Mouse (Mus musculus): ENCODE data around the gene Exog. TPM values are rescaled to one million over a fixed set of nuclear protein-coding genes. Genes with fewer than 3 reads are reported as not detected.

Gene Exog
- polyA plus RNA-seq, 1 experiment: not detected

DNA sequence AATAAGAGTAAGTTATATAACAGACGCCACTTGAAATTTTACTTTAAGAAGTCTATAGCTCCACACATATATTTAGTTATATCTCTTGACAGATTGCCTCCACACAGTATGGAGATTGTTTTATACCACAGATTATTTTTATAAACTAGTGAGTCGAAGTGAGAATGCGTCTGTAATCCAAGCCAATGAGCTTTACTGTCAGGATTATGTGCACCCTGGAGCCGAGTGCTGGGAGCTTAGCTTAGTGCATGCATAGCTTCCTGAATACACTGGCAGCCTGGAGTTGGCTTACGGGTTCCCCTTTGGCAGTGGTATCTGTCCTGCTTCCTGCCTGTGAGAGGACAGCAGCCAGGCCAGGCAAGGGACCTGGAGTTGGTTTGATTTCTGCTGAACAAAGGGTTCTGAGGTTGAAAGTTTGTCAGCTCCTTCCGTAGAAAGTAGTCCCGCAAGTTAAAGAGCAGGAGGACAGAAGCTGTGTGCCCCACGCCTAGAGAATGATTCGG, 6.2 kb upstream of the Exog start:
- WGBS: 87% methylated on average over 9 of the region's 9 CpGs
- no peak overlapping the region for H3K27ac ChIP-seq (ENCODE audit: insufficient read depth, low read depth, low read length)
- no peak overlapping the region for H3K4me3 ChIP-seq (ENCODE audit: insufficient read depth, low read depth, low read length)
- no peaks in the 10 kb centered on the region for H3K4me1 ChIP-seq (ENCODE audit: control insufficient read depth, insufficient read depth, low read length)
- TF ChIP-seq CTCF (IDR thresholded peaks at IDR 0.05; ENCODE audit: insufficient read depth, low read depth, low read length) (no peak), POLR2A (IDR thresholded peaks at IDR 0.05; ENCODE audit: insufficient read depth, low read depth, low read length) (no peak)

DNA sequence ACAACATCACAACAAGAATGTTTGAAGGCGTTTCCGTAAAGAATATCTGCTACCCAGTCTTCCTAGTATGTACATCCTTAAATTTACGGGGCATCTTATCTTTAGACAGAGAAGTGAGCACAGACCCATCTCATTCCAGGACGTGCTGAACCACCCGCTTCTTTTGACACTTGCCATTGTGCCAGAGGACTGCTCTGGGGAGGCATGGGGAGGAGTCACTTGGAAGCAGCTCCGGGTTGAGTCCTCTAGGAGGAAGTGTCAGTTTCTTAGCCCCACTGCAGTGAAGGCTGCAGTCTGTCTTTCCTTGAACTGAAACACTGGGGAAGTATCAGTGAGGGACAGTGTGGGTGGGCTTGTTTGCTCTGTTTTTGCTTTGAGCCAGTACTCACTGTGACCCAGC, 994 bp downstream of the Exog start:
- H3K4me3 ChIP-seq (ENCODE audit: insufficient read depth, low read depth, low read length): no peak overlapping the region; the same call in 1 of the 2 replicates
- H3K4me1 ChIP-seq (ENCODE audit: control insufficient read depth, insufficient read depth, low read length): peaks cover 4% of the 10 kb centered on the region
- 32% methylated on average over 6 of the region's 6 CpGs for WGBS
- no peak for TF ChIP-seq POLR2A (IDR thresholded peaks at IDR 0.05; ENCODE audit: insufficient read depth, low read depth, low read length)
- no peak for TF ChIP-seq CTCF (IDR thresholded peaks at IDR 0.05; ENCODE audit: insufficient read depth, low read depth, low read length)
- H3K27ac ChIP-seq (ENCODE audit: insufficient read depth, low read depth, low read length): no peak overlapping the region

DNA sequence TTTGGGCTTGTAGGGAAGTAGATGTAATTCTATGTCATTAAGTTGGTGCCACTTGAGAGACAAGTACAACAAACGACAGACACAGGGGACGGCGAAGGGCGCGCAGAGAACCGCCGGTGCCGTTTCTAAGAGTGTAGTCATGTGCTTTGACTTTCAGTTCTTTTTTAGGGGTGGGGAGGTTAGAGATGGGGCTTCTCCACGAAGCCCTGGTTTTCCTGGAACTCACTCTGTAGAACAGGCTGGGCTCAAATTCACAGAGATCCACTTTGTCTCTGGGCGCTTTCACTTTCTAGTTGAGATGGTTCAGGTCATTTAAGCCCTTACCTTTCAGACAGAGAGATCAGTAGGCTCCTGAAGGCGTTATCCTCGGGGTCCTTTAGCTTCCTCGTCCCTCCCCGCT, 11.2 kb downstream of the Exog start:
- TF ChIP-seq POLR2A (IDR thresholded peaks at IDR 0.05; ENCODE audit: insufficient read depth, low read depth, low read length) (no peak), CTCF (IDR thresholded peaks at IDR 0.05; ENCODE audit: insufficient read depth, low read depth, low read length) (no peak)
- Histone ChIP-seq H3K4me3 (ENCODE audit: insufficient read depth, low read depth, low read length) (no peak overlapping the region), H3K27ac (ENCODE audit: insufficient read depth, low read depth, low read length) (no peak overlapping the region), H3K4me1 (ENCODE audit: control insufficient read depth, insufficient read depth, low read length) (no peaks in the 10 kb centered on the region)
- 79% methylated on average over 14 of the region's 14 CpGs for WGBS

DNA sequence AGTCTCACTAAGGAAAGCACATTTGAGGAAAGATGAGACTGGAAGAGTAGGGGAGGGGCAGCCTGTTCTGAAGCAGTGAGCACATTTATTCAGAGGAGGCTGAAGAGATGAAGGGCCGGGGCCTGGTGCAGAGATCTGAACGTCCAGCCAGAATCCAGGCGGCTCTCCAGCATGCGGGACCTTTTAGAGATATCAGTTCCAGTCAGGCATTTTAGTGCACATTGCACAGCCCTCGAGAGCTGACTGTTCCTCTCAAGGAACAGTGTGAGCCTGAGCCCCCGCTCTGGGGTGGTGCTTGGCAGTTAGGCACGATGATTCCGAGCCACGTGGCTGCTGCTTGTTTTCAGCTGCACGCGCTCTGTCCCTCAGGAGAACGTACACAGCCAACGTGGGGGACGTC, 12.4 kb downstream of the Exog start:
- H3K27ac ChIP-seq (ENCODE audit: insufficient read depth, low read depth, low read length): no peak overlapping the region
- WGBS: 85% methylated on average over 14 of the region's 14 CpGs
- no peak for TF ChIP-seq CTCF (IDR thresholded peaks at IDR 0.05; ENCODE audit: insufficient read depth, low read depth, low read length)
- no peak for TF ChIP-seq POLR2A (IDR thresholded peaks at IDR 0.05; ENCODE audit: insufficient read depth, low read depth, low read length)
- no peaks in the 10 kb centered on the region for H3K4me1 ChIP-seq (ENCODE audit: control insufficient read depth, insufficient read depth, low read length)
- H3K4me3 ChIP-seq (ENCODE audit: insufficient read depth, low read depth, low read length): no peak overlapping the region

DNA sequence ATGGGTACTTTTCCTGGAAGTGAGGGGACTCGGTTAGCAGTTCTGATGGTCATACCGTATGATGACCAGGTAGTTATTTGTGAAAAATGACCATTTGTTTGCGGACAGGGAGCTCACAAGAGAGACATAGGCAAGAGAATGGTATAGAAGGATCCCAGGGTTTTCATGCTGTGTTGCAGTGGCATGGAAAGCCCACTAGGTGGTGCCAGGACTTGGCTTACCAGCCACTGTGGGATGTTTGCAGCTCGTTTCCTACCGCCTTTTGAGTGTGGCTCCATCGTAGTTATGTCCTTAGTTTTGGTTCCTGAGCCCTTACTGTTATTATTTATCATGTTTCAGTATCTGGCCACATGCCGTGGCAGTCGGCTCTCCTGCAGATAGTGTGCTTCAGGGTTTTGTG, 15.7 kb downstream of the Exog start:
- Histone ChIP-seq H3K4me3 (ENCODE audit: insufficient read depth, low read depth, low read length) (no peak overlapping the region), H3K27ac (ENCODE audit: insufficient read depth, low read depth, low read length) (no peak overlapping the region), H3K4me1 (ENCODE audit: control insufficient read depth, insufficient read depth, low read length) (no peaks in the 10 kb centered on the region)
- TF ChIP-seq POLR2A (IDR thresholded peaks at IDR 0.05; ENCODE audit: insufficient read depth, low read depth, low read length) (no peak), CTCF (IDR thresholded peaks at IDR 0.05; ENCODE audit: insufficient read depth, low read depth, low read length) (peak; percentile 61)
- 40% methylated on average over 8 of the region's 8 CpGs for WGBS

DNA sequence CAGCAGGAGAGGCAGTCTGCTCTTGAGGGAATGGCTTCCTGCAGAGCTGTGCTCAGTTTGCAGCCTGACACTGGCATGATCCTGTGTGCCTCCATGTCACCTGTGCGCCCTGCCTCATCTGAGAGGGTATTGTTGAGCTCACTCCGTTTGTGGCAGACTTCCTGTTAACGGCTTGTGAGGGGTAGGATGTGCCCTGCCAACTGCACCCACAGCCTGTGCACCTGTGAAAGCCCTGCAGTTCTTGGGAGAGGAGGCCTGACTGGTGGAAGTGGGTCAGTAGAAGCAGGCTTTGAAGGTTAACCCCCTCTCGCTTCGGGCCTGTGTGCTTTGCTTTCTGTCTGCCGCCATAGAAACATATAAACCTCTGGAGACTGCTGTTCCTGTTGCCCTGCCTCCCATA, 20.3 kb downstream of the Exog start:
- WGBS: 88% methylated on average over 6 of the region's 6 CpGs
- no peak overlapping the region for H3K27ac ChIP-seq (ENCODE audit: insufficient read depth, low read depth, low read length)
- no peaks in the 10 kb centered on the region for H3K4me1 ChIP-seq (ENCODE audit: control insufficient read depth, insufficient read depth, low read length)
- no peak overlapping the region for H3K4me3 ChIP-seq (ENCODE audit: insufficient read depth, low read depth, low read length)
- TF ChIP-seq POLR2A (IDR thresholded peaks at IDR 0.05; ENCODE audit: insufficient read depth, low read depth, low read length) (no peak), CTCF (IDR thresholded peaks at IDR 0.05; ENCODE audit: insufficient read depth, low read depth, low read length) (no peak)

DNA sequence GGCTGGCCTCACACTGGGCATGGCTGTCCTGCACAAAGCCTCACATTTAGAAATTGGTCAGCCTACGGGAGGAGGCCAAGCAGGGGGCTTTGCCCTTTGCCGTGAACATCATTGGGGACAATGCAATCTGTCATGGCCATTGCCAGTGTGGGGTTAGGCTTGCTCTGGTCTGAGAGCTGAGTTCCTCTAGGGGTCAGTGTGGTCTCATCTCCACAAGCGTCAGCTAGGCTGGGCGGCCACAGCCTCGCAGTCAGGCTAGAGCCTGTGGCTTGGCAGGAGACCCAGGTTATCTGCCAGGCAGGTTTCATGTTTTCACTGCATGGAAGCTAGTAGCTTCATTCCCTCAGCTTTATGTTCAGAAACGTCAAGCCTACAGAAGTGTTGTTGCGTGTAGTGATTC, 20.9 kb downstream of the Exog start:
- H3K27ac ChIP-seq (ENCODE audit: insufficient read depth, low read depth, low read length): no peak overlapping the region
- TF ChIP-seq POLR2A (IDR thresholded peaks at IDR 0.05; ENCODE audit: insufficient read depth, low read depth, low read length) (no peak), CTCF (IDR thresholded peaks at IDR 0.05; ENCODE audit: insufficient read depth, low read depth, low read length) (0 out of 2 replicates have a peak, but pooled peaks have one; percentile 17)
- WGBS: 64% methylated on average over 7 of the region's 7 CpGs

DNA sequence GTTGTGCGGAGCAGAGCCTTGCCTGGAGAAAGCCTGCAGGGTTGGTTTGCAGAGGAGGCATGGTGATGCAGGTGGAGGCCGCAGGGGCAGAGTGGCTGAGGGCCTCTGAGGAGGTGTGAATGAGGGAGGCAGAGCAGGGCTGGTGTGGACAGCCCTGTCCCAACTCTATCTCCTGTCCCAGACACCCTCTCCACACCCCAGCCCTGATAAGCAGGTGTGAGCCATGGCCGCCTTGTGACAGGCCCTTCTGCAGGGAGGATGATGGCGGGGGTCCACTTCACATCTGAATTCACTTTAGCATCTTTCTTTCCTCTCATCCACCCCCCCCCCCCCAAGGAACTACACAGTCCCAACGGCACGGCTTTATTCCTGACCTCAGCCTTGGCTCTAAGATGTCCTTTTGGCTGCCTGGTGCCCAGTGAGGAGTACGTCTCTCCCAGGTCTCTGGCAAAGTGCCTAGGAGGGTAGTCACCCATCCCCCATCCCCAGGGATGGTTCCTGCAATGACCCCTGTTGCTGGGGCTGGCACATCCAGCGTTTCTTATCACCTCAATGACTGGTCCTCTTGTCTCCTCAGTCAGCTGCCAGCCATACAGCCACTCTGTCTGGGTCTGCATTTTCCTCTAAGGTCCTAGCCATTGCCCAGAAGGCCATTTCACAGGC, 25.1 kb downstream of the Exog start:
- H3K4me1 ChIP-seq (ENCODE audit: control insufficient read depth, insufficient read depth, low read length): peaks cover 3% of the 10 kb centered on the region; the same call in 1 of the 2 replicates
- H3K27ac ChIP-seq (ENCODE audit: insufficient read depth, low read depth, low read length): no peak overlapping the region
- TF ChIP-seq POLR2A (IDR thresholded peaks at IDR 0.05; ENCODE audit: insufficient read depth, low read depth, low read length): no peak
- no peak for TF ChIP-seq CTCF (IDR thresholded peaks at IDR 0.05; ENCODE audit: insufficient read depth, low read depth, low read length)
- no peak overlapping the region for H3K4me3 ChIP-seq (ENCODE audit: insufficient read depth, low read depth, low read length)
- WGBS: 74% methylated on average over 8 of the region's 8 CpGs

More for the DNA sequence above, 20.9 kb downstream of the Exog start:
- Histone ChIP-seq H3K4me1 (ENCODE audit: control insufficient read depth, insufficient read depth, low read length) (no peaks in the 10 kb centered on the region), H3K4me3 (ENCODE audit: insufficient read depth, low read depth, low read length) (no peak overlapping the region)

DNA sequence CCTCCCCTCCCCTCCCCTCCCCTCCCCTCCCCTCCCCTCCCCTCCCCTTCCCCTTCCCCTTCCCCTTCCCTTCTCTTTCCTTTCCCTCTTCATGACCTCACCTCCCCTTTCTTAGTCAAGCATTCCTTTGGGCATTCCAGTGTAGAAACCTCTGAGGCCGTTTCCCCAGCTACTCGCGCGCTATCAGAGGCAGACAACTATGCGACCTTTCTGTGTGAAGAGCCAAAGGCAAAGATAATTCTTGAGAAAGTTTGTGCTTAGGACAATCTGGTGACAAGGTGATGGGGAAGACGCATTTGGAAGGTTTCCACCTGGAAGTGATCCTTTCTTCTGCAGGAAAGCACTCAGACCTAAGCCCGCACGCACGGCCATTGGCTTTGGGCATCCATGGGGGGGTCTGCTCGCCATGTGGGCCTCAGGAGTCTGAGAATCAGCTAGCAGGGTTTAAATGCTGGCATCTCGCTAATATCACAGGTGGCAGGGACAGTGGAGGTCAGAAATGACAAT, 27.7 kb downstream of the Exog start:
- Histone ChIP-seq H3K4me3 (ENCODE audit: insufficient read depth, low read depth, low read length) (no peak overlapping the region), H3K27ac (ENCODE audit: insufficient read depth, low read depth, low read length) (no peak overlapping the region), H3K4me1 (ENCODE audit: control insufficient read depth, insufficient read depth, low read length) (peaks cover 3% of the 10 kb centered on the region; the same call in 1 of the 2 replicates)
- WGBS: 93% methylated on average over 11 of the region's 11 CpGs
- TF ChIP-seq CTCF (IDR thresholded peaks at IDR 0.05; ENCODE audit: insufficient read depth, low read depth, low read length): no peak
- no peak for TF ChIP-seq POLR2A (IDR thresholded peaks at IDR 0.05; ENCODE audit: insufficient read depth, low read depth, low read length)
